Mouse (Mus musculus) neural tube, embryonic 12.5 days (tissue): ENCODE results near the gene Dbn1. TPM values are rescaled to one million over a fixed set of nuclear protein-coding genes. Genes with fewer than 3 reads are reported as not detected.

ENCODE experiments used
- ATAC-seq: fragments of 200-750 bp; cut with Nextera tagmentation; 2 replicates; pipeline ENCODE4 v1.8.0; 2017; ENCODE audit warnings: low read depth, mild to moderate bottlenecking, moderate TSS enrichment, moderate library complexity; ENCODE audit not compliant: low FRiP score
- H3K27ac ChIP-seq: fragments of 300-500 bp; sonication (generic); 2 replicates; pipeline ENCODE4 v1.5.1; 2016
- H3K27me3 ChIP-seq: fragments of 300-500 bp; sonication (generic); replicated peaks from 2 replicates; pipeline ENCODE4 v1.6.1; 2016; ENCODE audit warnings: mild to moderate bottlenecking
- H3K36me3 ChIP-seq: fragments of 300-500 bp; sonication (generic); 2 replicates; pipeline ENCODE4 v1.6.1; 2016; ENCODE audit warnings: mild to moderate bottlenecking
- H3K4me1 ChIP-seq: fragments of 300-500 bp; sonication (generic); 2 replicates; pipeline ENCODE4 v1.6.1; 2016
- H3K4me2 ChIP-seq: fragments of 300-500 bp; sonication (generic); replicated peaks from 2 replicates; pipeline ENCODE4 v1.6.1; 2016; ENCODE audit warnings: mild to moderate bottlenecking
- H3K4me3 ChIP-seq: fragments of 300-500 bp; sonication (generic); 2 replicates; pipeline ENCODE4 v1.5.1; 2016
- H3K9ac ChIP-seq: fragments of 300-500 bp; sonication (generic); 2 replicates; pipeline ENCODE4 v1.6.1; 2016; ENCODE audit warnings: mild to moderate bottlenecking
- H3K9me3 ChIP-seq: fragments of 300-500 bp; sonication (generic); 2 replicates; pipeline ENCODE4 v1.6.1; 2016; ENCODE audit warnings: mild to moderate bottlenecking
- WGBS: fragments of 180-500 bp; shearing (Covaris S2); methylation state at CpG from one replicate; pipeline ENCODE4 v1.1.7; 2016; 5-methylcytosine and 5-hydroxymethylcytosine counted together
- polyA plus RNA-seq: library from polyadenylated mRNA; unstranded; fragments of >200 nt; fragmentation: Nextera tagmentation; extraction: Ambion mirVana; gene quantifications from 2 replicates; pipeline ENCODE4 v1.2.1, GENCODE M21; 2016

Dbn1 gene
- polyA plus RNA-seq, 1 experiment from 2014 or later, result 596 TPM

DNA sequence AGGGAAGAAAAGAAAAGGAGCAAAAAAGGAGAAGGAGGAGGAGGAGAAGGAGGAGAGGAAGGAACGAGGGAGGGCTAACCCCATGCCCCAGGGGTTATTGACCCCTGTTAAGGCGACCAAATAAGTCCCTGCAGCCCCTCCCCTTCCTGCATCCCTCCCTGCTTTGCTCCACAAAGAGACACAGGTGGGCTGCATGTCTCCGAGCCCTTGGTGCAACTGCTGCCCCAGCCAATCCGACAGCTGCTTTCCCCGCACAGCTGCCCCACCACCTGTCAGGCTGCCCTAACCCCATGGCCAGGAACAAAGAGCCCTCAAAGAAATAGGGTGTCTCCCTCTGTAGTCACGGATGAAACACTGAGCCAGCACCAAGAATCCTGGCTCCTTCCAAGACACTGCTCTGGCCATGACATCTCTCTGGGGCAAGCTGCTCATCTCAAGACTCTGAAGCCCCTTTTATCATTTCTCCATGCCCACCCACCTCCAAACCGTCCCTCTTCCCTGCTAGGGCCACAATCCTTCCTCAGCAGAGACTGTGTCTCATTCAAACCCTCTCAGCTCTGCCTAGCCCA is 3.3 kb downstream of the Dbn1 start:
- peak overlapping the region; percentile 96 for H3K4me3 ChIP-seq
- H3K36me3 ChIP-seq, result peaks cover 41% of the 10 kb centered on the region
- H3K27me3 ChIP-seq, result no peaks in the 10 kb centered on the region
- WGBS, result 15% methylated on average over 7 of the region's 7 CpGs
- H3K27ac ChIP-seq, result peak overlapping the region; percentile 8; the same call in 1 of the 2 replicates
- no peaks in the 10 kb centered on the region for H3K9me3 ChIP-seq
- no peak for ATAC-seq
- H3K4me2 ChIP-seq, result peak overlapping the region; percentile 91
- H3K9ac ChIP-seq, result peak overlapping the region; percentile 100
- peaks cover 58% of the 10 kb centered on the region for H3K4me1 ChIP-seq

DNA sequence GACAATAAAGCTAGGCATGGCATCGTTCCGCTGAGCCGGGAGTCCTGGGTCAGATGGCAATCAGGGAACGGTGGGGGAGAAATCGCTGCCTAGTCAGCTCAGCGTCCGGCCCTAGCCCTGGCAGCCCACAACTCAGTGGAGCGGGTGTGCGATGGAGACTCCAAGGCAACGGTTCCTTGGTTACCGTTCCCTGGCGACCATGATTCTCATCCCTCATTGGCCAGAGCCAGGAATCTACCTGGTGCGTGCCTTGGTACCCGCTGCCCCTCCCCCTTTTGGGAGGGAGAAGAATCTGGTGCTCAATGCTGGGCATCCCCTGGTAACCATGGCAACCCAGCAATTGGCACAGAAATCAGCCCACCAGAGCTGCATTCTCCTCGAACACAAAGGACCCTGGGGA is 4.3 kb downstream of the Dbn1 start:
- Histone ChIP-seq H3K4me3 (peak overlapping the region; percentile 96), H3K9me3 (no peaks in the 10 kb centered on the region), H3K27me3 (no peaks in the 10 kb centered on the region), H3K36me3 (peaks cover 51% of the 10 kb centered on the region), H3K9ac (peak overlapping the region; percentile 100; the same call in 1 of the 2 replicates), H3K4me2 (peak overlapping the region; percentile 91), H3K4me1 (peaks cover 54% of the 10 kb centered on the region), H3K27ac (no peak overlapping the region)
- 20% methylated on average over 15 of the region's 15 CpGs for WGBS
- ATAC-seq, result peak; percentile 70

GRCm38 (mm10) chr13:55483071-55483470 is 4.8 kb downstream of the Dbn1 start:
- Histone ChIP-seq H3K4me3 (peak overlapping the region; percentile 96), H3K9me3 (no peaks in the 10 kb centered on the region), H3K27ac (no peak overlapping the region; the same call in 1 of the 2 replicates), H3K27me3 (no peaks in the 10 kb centered on the region), H3K36me3 (peaks cover 54% of the 10 kb centered on the region), H3K9ac (peak overlapping the region; percentile 42; the same call in 1 of the 2 replicates), H3K4me1 (peaks cover 50% of the 10 kb centered on the region), H3K4me2 (peak overlapping the region; percentile 91)
- ATAC-seq, result no peak
- WGBS, result 46% methylated on average over 9 of the region's 9 CpGs

DNA sequence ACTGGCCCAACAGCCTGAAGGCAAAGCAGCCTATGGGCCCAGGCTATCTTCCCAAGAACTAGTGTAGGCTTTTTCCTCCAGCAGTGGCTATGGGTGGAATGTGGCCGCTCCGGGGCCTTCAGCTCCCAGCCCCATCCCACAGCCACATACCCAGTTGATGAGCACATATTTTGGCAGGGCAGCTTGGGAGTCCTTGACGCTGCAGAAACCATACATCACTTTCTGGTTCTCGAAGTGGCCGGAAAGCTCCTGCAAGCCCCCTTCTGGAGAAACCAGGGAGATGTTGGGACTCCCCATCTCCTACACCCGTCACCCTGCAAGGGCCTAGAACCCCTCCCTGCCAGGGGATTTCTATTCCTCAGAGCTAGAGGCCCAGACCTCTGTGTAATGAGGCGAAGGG is 5.4 kb downstream of the Dbn1 start:
- H3K4me1 ChIP-seq, result peaks cover 49% of the 10 kb centered on the region
- no peaks in the 10 kb centered on the region for H3K27me3 ChIP-seq
- no peak overlapping the region for H3K9ac ChIP-seq
- H3K4me3 ChIP-seq, result no peak overlapping the region; the same call in 1 of the 2 replicates
- 84% methylated on average over 7 of the region's 7 CpGs for WGBS
- no peak overlapping the region for H3K27ac ChIP-seq
- no peak for ATAC-seq
- no peaks in the 10 kb centered on the region for H3K9me3 ChIP-seq
- peaks cover 60% of the 10 kb centered on the region for H3K36me3 ChIP-seq
- peak overlapping the region; percentile 91 for H3K4me2 ChIP-seq

DNA sequence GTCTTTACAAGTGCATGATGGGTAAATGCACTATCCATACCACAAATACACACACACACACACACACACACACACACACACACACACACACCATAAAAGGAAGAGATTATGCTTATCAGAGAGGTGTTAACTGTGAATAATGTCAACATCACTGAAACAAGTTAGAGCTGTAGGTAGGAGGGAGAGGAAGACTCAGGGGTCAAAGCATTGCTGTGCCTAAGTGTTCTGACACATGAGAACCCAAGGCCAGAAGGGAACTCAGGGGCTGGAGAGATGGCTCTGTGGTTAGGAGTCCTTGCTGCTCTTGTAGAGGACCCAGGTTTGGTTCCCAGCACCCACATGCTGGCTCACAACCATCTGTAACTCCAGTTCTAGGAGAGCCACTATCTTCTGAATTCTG is 8.0 kb downstream of the Dbn1 start:
- Histone ChIP-seq H3K27me3 (no peaks in the 10 kb centered on the region), H3K9ac (no peak overlapping the region), H3K4me1 (peaks cover 48% of the 10 kb centered on the region), H3K27ac (no peak overlapping the region), H3K4me2 (no peak overlapping the region), H3K36me3 (peaks cover 82% of the 10 kb centered on the region), H3K9me3 (no peaks in the 10 kb centered on the region), H3K4me3 (no peak overlapping the region)
- ATAC-seq, result no peak

GRCm38 (mm10) chr13:55479008-55479407 is 8.9 kb downstream of the Dbn1 start:
- Histone ChIP-seq H3K4me2 (no peak overlapping the region), H3K9me3 (no peaks in the 10 kb centered on the region), H3K36me3 (peaks cover 91% of the 10 kb centered on the region), H3K27ac (no peak overlapping the region), H3K27me3 (no peaks in the 10 kb centered on the region), H3K4me3 (no peak overlapping the region), H3K9ac (no peak overlapping the region), H3K4me1 (peaks cover 48% of the 10 kb centered on the region)
- ATAC-seq, result no peak
- WGBS, result 85% methylated on average over 7 of the region's 7 CpGs

GRCm38 (mm10) chr13:55478036-55478435 is 9.9 kb downstream of the Dbn1 start:
- no peak overlapping the region for H3K27ac ChIP-seq
- H3K9me3 ChIP-seq, result no peaks in the 10 kb centered on the region
- H3K4me3 ChIP-seq, result no peak overlapping the region
- no peak overlapping the region for H3K9ac ChIP-seq
- H3K4me2 ChIP-seq, result no peak overlapping the region
- WGBS, result 45% methylated on average over 5 of the region's 5 CpGs
- peaks cover 94% of the 10 kb centered on the region for H3K36me3 ChIP-seq
- H3K4me1 ChIP-seq, result peaks cover 47% of the 10 kb centered on the region
- no peaks in the 10 kb centered on the region for H3K27me3 ChIP-seq
- ATAC-seq, result no peak

DNA sequence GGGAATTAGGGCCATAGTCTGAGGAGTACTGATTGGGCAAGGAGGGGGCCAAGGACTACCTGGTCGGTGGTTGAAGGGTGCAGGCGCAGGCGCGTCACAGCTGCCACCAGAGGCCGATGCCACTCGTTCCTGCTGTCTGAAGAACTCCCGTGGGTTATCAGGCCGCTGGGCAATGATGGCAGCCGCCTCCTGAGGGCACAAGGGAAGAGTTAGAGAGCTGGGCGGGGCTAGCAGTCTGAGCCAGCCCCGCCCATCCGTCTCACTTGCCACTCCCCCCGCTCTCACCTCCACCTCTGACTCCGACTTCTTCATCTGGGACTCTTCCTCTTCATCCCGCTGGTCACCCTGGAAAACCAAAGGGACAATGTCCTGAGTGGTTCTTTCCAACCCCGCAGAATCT is 10.4 kb downstream of the Dbn1 start:
- peaks cover 47% of the 10 kb centered on the region for H3K4me1 ChIP-seq
- no peak overlapping the region for H3K27ac ChIP-seq
- H3K27me3 ChIP-seq, result no peaks in the 10 kb centered on the region
- H3K9me3 ChIP-seq, result no peaks in the 10 kb centered on the region
- 69% methylated on average over 16 of the region's 16 CpGs for WGBS
- H3K9ac ChIP-seq, result no peak overlapping the region
- H3K36me3 ChIP-seq, result peaks cover 89% of the 10 kb centered on the region
- ATAC-seq, result no peak
- H3K4me2 ChIP-seq, result no peak overlapping the region
- no peak overlapping the region for H3K4me3 ChIP-seq

DNA sequence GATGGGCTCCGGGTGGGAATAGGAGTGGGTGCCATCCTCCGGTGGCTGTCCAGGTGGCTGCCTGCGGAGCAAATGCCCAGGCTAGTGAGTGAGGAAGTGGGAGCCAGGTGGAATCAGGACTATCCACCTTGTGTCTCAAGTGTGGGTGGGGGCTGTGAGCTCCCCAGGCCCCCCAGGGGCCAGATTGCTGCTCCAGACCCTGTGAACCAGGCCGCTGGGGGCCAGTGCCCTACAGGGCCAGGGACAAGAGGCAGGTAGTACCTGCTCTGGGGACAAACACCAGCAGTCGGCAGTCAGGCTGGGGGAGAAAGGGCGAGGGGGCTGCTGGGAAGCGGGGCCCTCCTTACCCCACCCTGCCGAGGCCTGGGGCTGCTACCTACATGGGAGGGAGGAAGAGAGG is 11.7 kb downstream of the Dbn1 start:
- no peak overlapping the region; the same call in 1 of the 2 replicates for H3K27ac ChIP-seq
- H3K4me2 ChIP-seq, result no peak overlapping the region
- H3K4me1 ChIP-seq, result peaks cover 53% of the 10 kb centered on the region
- H3K27me3 ChIP-seq, result no peaks in the 10 kb centered on the region
- peak overlapping the region; percentile 26; the same call in 1 of the 2 replicates for H3K9ac ChIP-seq
- peaks cover 76% of the 10 kb centered on the region for H3K36me3 ChIP-seq
- H3K4me3 ChIP-seq, result 0 out of 2 replicates have a peak overlapping the region, but pooled peaks have one; percentile 5
- no peak for ATAC-seq
- 94% methylated on average over 8 of the region's 8 CpGs for WGBS
- no peaks in the 10 kb centered on the region for H3K9me3 ChIP-seq

GRCm38 (mm10) chr13:55475750-55476149 is 12.2 kb downstream of the Dbn1 start:
- no peak overlapping the region for H3K4me3 ChIP-seq
- no peak overlapping the region for H3K27ac ChIP-seq

GRCm38 (mm10) chr13:55474621-55475069 is 13.3 kb downstream of the Dbn1 start:
- no peak overlapping the region for H3K4me3 ChIP-seq
- peak overlapping the region; percentile 2; the same call in 1 of the 2 replicates for H3K9ac ChIP-seq
- H3K36me3 ChIP-seq, result peaks cover 60% of the 10 kb centered on the region
- no peaks in the 10 kb centered on the region for H3K27me3 ChIP-seq
- WGBS, result 22% methylated on average over 5 of the region's 5 CpGs
- H3K9me3 ChIP-seq, result no peaks in the 10 kb centered on the region
- no peak for ATAC-seq
- H3K4me2 ChIP-seq, result peak overlapping the region; percentile 10; the same call in 1 of the 2 replicates
- H3K4me1 ChIP-seq, result peaks cover 69% of the 10 kb centered on the region
- H3K27ac ChIP-seq, result no peak overlapping the region

More at GRCm38 (mm10) chr13:55475750-55476149, 12.2 kb downstream of the Dbn1 start:
- 0 out of 2 replicates have a peak overlapping the region, but pooled peaks have one; percentile 26 for H3K9ac ChIP-seq
- no peak for ATAC-seq
- no peak overlapping the region for H3K4me2 ChIP-seq
- peaks cover 71% of the 10 kb centered on the region for H3K36me3 ChIP-seq
- H3K27me3 ChIP-seq, result no peaks in the 10 kb centered on the region
- H3K4me1 ChIP-seq, result peaks cover 58% of the 10 kb centered on the region
- 94% methylated on average over 5 of the region's 5 CpGs for WGBS
- no peaks in the 10 kb centered on the region for H3K9me3 ChIP-seq

- Histone ChIP-seq H3K4me3 (no peak overlapping the region), H3K4me1 (peaks cover 75% of the 10 kb centered on the region), H3K9me3 (no peaks in the 10 kb centered on the region), H3K9ac (no peak overlapping the region), H3K36me3 (peaks cover 53% of the 10 kb centered on the region), H3K27ac (no peak overlapping the region), H3K4me2 (0 out of 2 replicates have a peak overlapping the region, but pooled peaks have one; percentile 96), H3K27me3 (no peaks in the 10 kb centered on the region)
- ATAC-seq, result no peak
- WGBS, result 58% methylated on average over 11 of the region's 11 CpGs
Measured at GRCm38 (mm10) chr13:55473961-55474360, 13.9 kb downstream of the Dbn1 start.
